ENCODE assay signal across 11 mouse cellular contexts in genomic region chr5:27854290-27854689, GRCm38 (mm10). TPM values are rescaled to one million over a fixed set of nuclear protein-coding genes. Genes with fewer than 3 reads are reported as not detected.
A peak's percentile ranks its signal among the peaks of the same experiment; 100 is the strongest.
DNase-seq lines count a peak whose midpoint lies in the region; ATAC-seq lines count a peak whose summit lies in the region.
"Had no signal": no experiment of that assay in that cellular context is flagged by ENCODE, and none has a peak within 500 bp of the region (broad histone marks: within the 10 kb centered on the region; RNA-seq: fewer than 3 reads in every experiment).

No protein-coding gene starts in this region.

- peak; percentile 11 for DNase-seq in cerebellum, adult 8-10 months
- peak; percentile 8 to 34 for DNase-seq in kidney, postnatal 36 days
- no peak for DNase-seq in kidney, adult 11 months
- peak; percentile 15 for DNase-seq in CD4-positive helper T cell, adult 2 months (ENCODE audit: low read depth, low spot score)
- DNase-seq in heart, embryonic 10.5 days (ENCODE audit: low spot score): no peak
- no peak for DNase-seq in urinary bladder, postnatal 36 days (ENCODE audit: low spot score in 2 of 2)
- DNase-seq: gastrocnemius, postnatal 25 days had no signal

- H3K9me3 ChIP-seq in heart, embryonic 10.5 days: no peaks in the 10 kb centered on the region

- H3K27ac ChIP-seq in heart, embryonic 10.5 days: no peak overlapping the region
- H3K27ac ChIP-seq: macrophage had no signal

- 69% methylated on average over 1 of the region's 1 CpGs for WGBS in heart, embryonic 10.5 days

- no peaks in the 10 kb centered on the region for H3K36me3 ChIP-seq in heart, embryonic 10.5 days

- no peaks in the 10 kb centered on the region for H3K27me3 ChIP-seq in heart, embryonic 10.5 days (ENCODE audit: insufficient read depth, poor library complexity, severe bottlenecking)

- ATAC-seq in cerebellum, adult (ENCODE audit: insufficient number of reproducible peaks, low FRiP score, low TSS enrichment): no peak
- ATAC-seq in common myeloid progenitor, adult 5-6 weeks (replicated peaks; ENCODE audit: low read depth, poor library complexity, severe bottlenecking): 0 out of 2 replicates have a peak, but pooled peaks have one; percentile 36

- H3K4me3 ChIP-seq in heart, embryonic 10.5 days: no peak overlapping the region

- H3K4me1 ChIP-seq in heart, embryonic 10.5 days: no peaks in the 10 kb centered on the region

RNA-seq across cellular contexts. Expression of gene Htr5a, which starts 12.3 kb away (rescaled TPM):
- not detected in 2 replicates for total RNA-seq in common myeloid progenitor, adult 5-6 weeks (2017)
- not detected in 2 replicates for polyA plus RNA-seq in heart, embryonic 10.5 days (2016; fragmentation: Nextera tagmentation; extraction: Ambion mirVana)
- total RNA-seq: gastrocnemius, postnatal 25 days; neutrophil, adult 5-6 weeks had no signal
- polyA plus RNA-seq: macrophage had no signal

Comparison
In these comparisons a context has a peak if more than half of its experiments do, and no peak if none do; other contexts are left out.
1. DNase-seq: peak in cerebellum, adult 8-10 months (single experiment), kidney, postnatal 36 days (2 of 2) and CD4-positive helper T cell, adult 2 months (single experiment); none in kidney, adult 11 months (single experiment), heart, embryonic 10.5 days (single experiment) and urinary bladder, postnatal 36 days (0 of 2).